Mouse (Mus musculus) ES-Bruce4 (cell line): ENCODE results near the gene Lrpprc.

ENCODE experiments used
- CTCF ChIP-seq: IDR thresholded peaks from one replicate; pipeline ENCODE4 v1.8.1; 2011; ENCODE audit warnings: low read depth, low read length
- EP300 ChIP-seq: IDR thresholded peaks from 2 replicates; pipeline ENCODE4 v1.6.1; 2011; ENCODE audit warnings: low read depth, low read length; ENCODE audit not compliant: insufficient read depth

DNA sequence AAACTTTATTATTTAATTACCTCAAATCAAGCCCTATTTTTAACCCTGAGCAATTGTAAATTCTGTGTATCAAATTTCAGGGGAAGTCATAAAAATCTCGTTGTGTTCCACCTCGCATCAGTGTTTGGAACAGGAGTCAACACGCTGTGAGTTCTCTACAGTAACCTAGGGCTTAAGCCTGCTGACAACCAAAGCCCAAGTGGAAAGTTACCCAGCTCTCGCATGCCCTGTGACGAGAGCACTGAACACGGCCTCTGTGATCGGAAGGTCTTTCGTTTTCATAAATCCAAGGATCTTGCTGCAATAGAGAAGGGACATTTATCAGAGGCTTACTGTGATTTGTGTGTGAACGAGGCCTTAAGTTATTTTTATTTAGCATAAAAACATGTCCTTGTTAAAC is 18.7 kb downstream of the Lrpprc start:
- TF ChIP-seq CTCF (no peak), EP300 (no peak)
